Mouse (Mus musculus) G1E (cell line): ENCODE measurements at regions not wholly inside any gene's neighbourhood (a gene's known extent, or its start where the extent isn't known, plus 50 kb on each side); places are given as distances from the start of the nearest gene placed in this dataset.

Experiments
- ATAC-seq: 2 replicates; pipeline ENCODE4 v1.8.0; 2016; ENCODE audit warnings: mild to moderate bottlenecking; ENCODE audit not compliant: insufficient number of reproducible peaks, poor library complexity, low FRiP score, severe bottlenecking; ENCODE audit errors: extremely low read depth
- DNase-seq: peaks from one replicate; pipeline ENCODE4 v3.0.0; 2012; ENCODE audit warnings: low spot score
- H3K27me3 ChIP-seq: 2 replicates; pipeline ENCODE4 v1.6.1; 2012; ENCODE audit warnings: mild to moderate bottlenecking, low read length, inconsistent platforms; ENCODE audit not compliant: insufficient read depth
- H3K36me3 ChIP-seq: replicated peaks from 2 replicates; pipeline ENCODE3; 2012; ENCODE audit warnings: mild to moderate bottlenecking, inconsistent platforms
- H3K4me1 ChIP-seq: 2 replicates; pipeline ENCODE4 v1.6.1; 2012; ENCODE audit warnings: low read depth, low read length, inconsistent platforms, mixed read lengths; ENCODE audit not compliant: insufficient read depth
- H3K4me3 ChIP-seq: 2 replicates; pipeline ENCODE4 v1.5.1; 2012; ENCODE audit warnings: low read depth, mild to moderate bottlenecking, inconsistent platforms, low read length, moderate library complexity, mixed read lengths
- H3K9me3 ChIP-seq: replicated peaks from 2 replicates; pipeline ENCODE4 v1.6.1; 2012; ENCODE audit warnings: inconsistent platforms
- CTCF ChIP-seq: IDR thresholded peaks from 2 replicates; pipeline ENCODE4 v1.5.1; 2012; ENCODE audit warnings: low read depth, low read length, inconsistent platforms, mixed read lengths
- GATA1 ChIP-seq: IDR thresholded peaks from 2 replicates; pipeline ENCODE4 v1.6.1; 2012; ENCODE audit warnings: borderline replicate concordance, low read length, inconsistent platforms, mixed read lengths
- GATA2 ChIP-seq: IDR thresholded peaks from 2 replicates; pipeline ENCODE4 v1.6.1; 2012; ENCODE audit warnings: low read depth, low read length, inconsistent platforms, borderline replicate concordance
- POLR2AphosphoS5 ChIP-seq: IDR thresholded peaks from 2 replicates; pipeline ENCODE4 v1.6.1; 2012; ENCODE audit warnings: low read depth, low read length, inconsistent platforms; ENCODE audit not compliant: insufficient replicate concordance
- TAL1 ChIP-seq: conservative IDR thresholded peaks from 2 replicates; pipeline ENCODE4 v1.6.1; 2012; ENCODE audit warnings: low read depth, low read length, inconsistent platforms, mixed read lengths

- DNase-seq (no peak), ATAC-seq (no peak)
- Histone ChIP-seq H3K4me3 (no peak overlapping the region), H3K27me3 (no peaks in the 10 kb centered on the region), H3K36me3 (no peaks in the 10 kb centered on the region), H3K9me3 (peaks cover 47% of the 10 kb centered on the region), H3K4me1 (no peaks in the 10 kb centered on the region)
- TF ChIP-seq CTCF (no peak), TAL1 (no peak), GATA1 (no peak), POLR2AphosphoS5 (no peak), GATA2 (no peak)
Measured at GRCm38 (mm10) chr16:24198291-24198690, 195.0 kb upstream of the Lpp start.

- Histone ChIP-seq H3K4me1 (no peaks in the 10 kb centered on the region), H3K9me3 (peaks cover 44% of the 10 kb centered on the region), H3K4me3 (no peak overlapping the region), H3K27me3 (no peaks in the 10 kb centered on the region), H3K36me3 (no peaks in the 10 kb centered on the region)
- no peak for ATAC-seq
- no peak for DNase-seq
- TF ChIP-seq CTCF (no peak), POLR2AphosphoS5 (no peak), GATA1 (no peak), GATA2 (no peak), TAL1 (no peak)
Measured at GRCm38 (mm10) chr16:24197618-24198017, 195.7 kb upstream of the Lpp start.

- TF ChIP-seq GATA2 = no peak
- no peak for TF ChIP-seq POLR2AphosphoS5
- ATAC-seq = no peak
- Histone ChIP-seq H3K36me3 (no peaks in the 10 kb centered on the region), H3K9me3 (peaks cover 21% of the 10 kb centered on the region), H3K27me3 (no peaks in the 10 kb centered on the region), H3K4me3 (no peak overlapping the region), H3K4me1 (no peaks in the 10 kb centered on the region)
- no peak for DNase-seq
Measured at GRCm38 (mm10) chr16:24193945-24194344, 199.4 kb upstream of the Lpp start.

- no peak for ATAC-seq
- Histone ChIP-seq H3K36me3 (no peaks in the 10 kb centered on the region), H3K4me3 (no peak overlapping the region), H3K9me3 (peaks cover 19% of the 10 kb centered on the region), H3K27me3 (no peaks in the 10 kb centered on the region), H3K4me1 (no peaks in the 10 kb centered on the region)
- DNase-seq = no peak
- TF ChIP-seq GATA1 (no peak), TAL1 (no peak), GATA2 (no peak), POLR2AphosphoS5 (no peak), CTCF (no peak)
Measured at GRCm38 (mm10) chr16:24193251-24193873, 199.9 kb upstream of the Lpp start.

GRCm38 (mm10) chr16:24192013-24192412 lies 201.3 kb upstream of the Lpp start:
- Histone ChIP-seq H3K36me3 (no peaks in the 10 kb centered on the region), H3K9me3 (peaks cover 20% of the 10 kb centered on the region), H3K4me1 (no peaks in the 10 kb centered on the region), H3K4me3 (no peak overlapping the region), H3K27me3 (no peaks in the 10 kb centered on the region)
- ATAC-seq = no peak
- no peak for TF ChIP-seq GATA2
- TF ChIP-seq POLR2AphosphoS5 = no peak
- DNase-seq = no peak

- TF ChIP-seq TAL1 = no peak
- TF ChIP-seq GATA1 = no peak
- no peak for TF ChIP-seq POLR2AphosphoS5
- TF ChIP-seq CTCF = no peak
- no peak for TF ChIP-seq GATA2
- Histone ChIP-seq H3K27me3 (no peaks in the 10 kb centered on the region), H3K4me3 (no peak overlapping the region), H3K4me1 (no peaks in the 10 kb centered on the region), H3K36me3 (no peaks in the 10 kb centered on the region), H3K9me3 (peaks cover 15% of the 10 kb centered on the region)
- ATAC-seq = no peak
- DNase-seq = no peak
Measured at GRCm38 (mm10) chr16:24187131-24187530, 198.5 kb upstream of the Bcl6 start.

- H3K4me1 ChIP-seq = no peaks in the 10 kb centered on the region
- H3K27me3 ChIP-seq = no peaks in the 10 kb centered on the region
- H3K36me3 ChIP-seq = no peaks in the 10 kb centered on the region
- no peak overlapping the region for H3K4me3 ChIP-seq
- no peak for ATAC-seq
- peaks cover 19% of the 10 kb centered on the region for H3K9me3 ChIP-seq
- TF ChIP-seq GATA2 (no peak), TAL1 (no peak), GATA1 (no peak), POLR2AphosphoS5 (no peak), CTCF (no peak)
- DNase-seq = no peak
Measured at GRCm38 (mm10) chr16:24185989-24186388, 197.3 kb upstream of the Bcl6 start.
